ENCODE assay signal across 9 mouse cellular contexts in the genomic region with DNA sequence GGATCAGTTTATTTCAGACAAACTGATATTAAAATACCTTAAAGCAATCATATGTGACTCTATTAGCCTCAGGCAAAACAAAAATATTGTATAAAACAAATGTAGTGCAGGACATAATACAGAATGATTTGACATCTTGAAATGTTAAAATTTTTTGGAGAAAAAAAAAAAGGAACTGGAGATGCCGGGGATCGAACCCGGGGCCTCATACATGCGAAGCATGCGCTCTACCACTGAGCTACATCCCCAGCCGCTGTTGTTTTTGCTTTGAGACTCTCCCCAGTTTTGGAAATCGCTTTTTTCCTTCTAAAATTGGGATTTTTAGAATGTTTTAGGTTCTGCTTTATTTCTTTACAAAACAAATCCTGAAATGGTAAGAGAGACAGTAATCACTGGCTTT. TPM values are rescaled to one million over a fixed set of nuclear protein-coding genes. Genes with fewer than 3 reads are reported as not detected.
DNase-seq lines count a peak whose midpoint lies in the region; ATAC-seq and TF ChIP-seq lines count a peak whose summit lies in the region.
"Had no signal": no experiment of that assay in that cellular context is flagged by ENCODE, and none has a peak within 500 bp of the region (broad histone marks: within the 10 kb centered on the region; RNA-seq: fewer than 3 reads in every experiment).

No protein-coding gene starts in this region.

- no peak overlapping the region for H3K9ac ChIP-seq in liver, postnatal 0 days (replicated peaks)
- H3K9ac ChIP-seq in neural tube, embryonic 12.5 days, result no peak overlapping the region

- no peak for TF ChIP-seq EP300 in liver, postnatal 0 days (IDR thresholded peaks at IDR 0.05; ENCODE audit: low read depth)

- no peaks in the 10 kb centered on the region for H3K27me3 ChIP-seq in E14TG2a.4 (ENCODE audit: insufficient read depth, low read length)
- H3K27me3 ChIP-seq in kidney, adult 2 months (replicated peaks; ENCODE audit: control insufficient read depth, insufficient read depth, low read length), result no peaks in the 10 kb centered on the region
- H3K27me3 ChIP-seq in liver, postnatal 0 days (ENCODE audit: insufficient read depth, low read length), result no peaks in the 10 kb centered on the region
- H3K27me3 ChIP-seq in neural tube, embryonic 12.5 days (replicated peaks), result no peaks in the 10 kb centered on the region

- peak overlapping the region; percentile 82 for H3K4me2 ChIP-seq in liver, postnatal 0 days (ENCODE audit: low read depth, low read length)
- peak overlapping the region; percentile 71 for H3K4me2 ChIP-seq in neural tube, embryonic 12.5 days (replicated peaks)

- H3K27ac ChIP-seq in kidney, adult 2 months (ENCODE audit: insufficient read depth, low read depth, low read length), result no peak overlapping the region
- 0 out of 2 replicates have a peak overlapping the region, but pooled peaks have one; percentile 82 for H3K27ac ChIP-seq in liver, postnatal 0 days (ENCODE audit: low read depth)
- H3K27ac ChIP-seq in neural tube, embryonic 12.5 days, result no peak overlapping the region

- DNase-seq in CD4-positive, CD25-positive, alpha-beta regulatory T cell, adult 2 months (ENCODE audit: low read depth, low spot score), result peak; percentile 62
- peak; percentile 76 to 85 for DNase-seq in cerebellum, postnatal 10 days
- peak; percentile 59 for DNase-seq in kidney, adult 2 months
- DNase-seq in liver, postnatal 0 days, result peak; percentile 64

- H3K9me3 ChIP-seq in E14TG2a.4 (ENCODE audit: low read length), result no peaks in the 10 kb centered on the region
- no peaks in the 10 kb centered on the region for H3K9me3 ChIP-seq in liver, postnatal 0 days (ENCODE audit: low read length)
- no peaks in the 10 kb centered on the region for H3K9me3 ChIP-seq in neural tube, embryonic 12.5 days

- no peak for TF ChIP-seq POLR2A in kidney, adult 2 months (IDR thresholded peaks at IDR 0.05; ENCODE audit: low read depth, low read length)

- peaks cover 53% of the 10 kb centered on the region for H3K4me1 ChIP-seq in E14TG2a.4 (replicated peaks; ENCODE audit: low read depth, low read length)
- no peaks in the 10 kb centered on the region for H3K4me1 ChIP-seq in kidney, adult 2 months (ENCODE audit: control insufficient read depth, insufficient read depth, low read length)
- 0 out of 2 replicates have a peak, but pooled peaks cover 6% of the 10 kb centered on the region for H3K4me1 ChIP-seq in liver, postnatal 0 days (ENCODE audit: insufficient read depth)
- peaks cover 6% of the 10 kb centered on the region; the same call in 1 of the 2 replicates for H3K4me1 ChIP-seq in neural tube, embryonic 12.5 days

- H3K4me3 ChIP-seq in E14TG2a.4 (replicated peaks; ENCODE audit: low read length), result peak overlapping the region; percentile 87
- peak overlapping the region; percentile 66; the same call in 1 of the 2 replicates for H3K4me3 ChIP-seq in kidney, adult 2 months (ENCODE audit: insufficient read depth, low read depth, low read length)
- H3K4me3 ChIP-seq in liver, postnatal 0 days (ENCODE audit: low read depth, low read length), result peak overlapping the region; percentile 63
- peak overlapping the region; percentile 24 for H3K4me3 ChIP-seq in neural tube, embryonic 12.5 days

- no peak for ATAC-seq in CD4-positive, CD25-positive, alpha-beta regulatory T cell, adult 4 months
- ATAC-seq in granulocyte monocyte progenitor cell, adult 5-6 weeks (replicated peaks; ENCODE audit: poor library complexity, severe bottlenecking), result 0 out of 2 replicates have a peak, but pooled peaks have one; percentile 24
- ATAC-seq in liver, postnatal 0 days, result peak; percentile 40
- peak; percentile 57; the same call in 1 of the 2 replicates for ATAC-seq in neural tube, embryonic 12.5 days (ENCODE audit: low FRiP score, low read depth)

- no peak for TF ChIP-seq CTCF in E14TG2a.4 (conservative IDR thresholded peaks at IDR 0.05; ENCODE audit: low read length)
- no peak for TF ChIP-seq CTCF in kidney, adult 2 months (conservative IDR thresholded peaks at IDR 0.05; ENCODE audit: insufficient read depth, insufficient read length, low read depth, low read length)
- TF ChIP-seq CTCF in liver, postnatal 0 days (IDR thresholded peaks at IDR 0.05; ENCODE audit: low read depth), result no peak

- no peaks in the 10 kb centered on the region for H3K36me3 ChIP-seq in E14TG2a.4 (ENCODE audit: insufficient read depth, low read length)
- no peaks in the 10 kb centered on the region for H3K36me3 ChIP-seq in kidney, adult 2 months (ENCODE audit: control insufficient read depth, insufficient read depth, low read length)
- no peaks in the 10 kb centered on the region for H3K36me3 ChIP-seq in liver, postnatal 0 days (replicated peaks; ENCODE audit: insufficient read depth, low read length)
- H3K36me3 ChIP-seq in neural tube, embryonic 12.5 days, result no peaks in the 10 kb centered on the region

- 3% methylated on average over 7 of the region's 7 CpGs for WGBS in kidney, adult 2 months
- under 1% methylated on average over 7 of the region's 7 CpGs for WGBS in liver, postnatal 0 days (ENCODE audit: insufficient replicate concordance)
- under 1% methylated on average over 7 of the region's 7 CpGs for WGBS in neural tube, embryonic 12.5 days

RNA-seq across cellular contexts. Expression of gene Abt1, which starts 14.9 kb away (rescaled TPM):
- 10 to 100 TPM; 12.4 to 14.5 TPM for polyA plus RNA-seq in CD4-positive, CD25-positive, alpha-beta regulatory T cell, adult 4 months (2017; shearing (Covaris generic))
- 2.9 and 5.7 TPM in 2 replicates for total RNA-seq in granulocyte monocyte progenitor cell, adult 5-6 weeks (2014; fragmentation: Nextera tagmentation)
- total RNA-seq in granulocyte monocyte progenitor cell, adult 5-6 weeks (2017), result 11.0 and 13.7 TPM in 2 replicates
- 3.3 and 3.9 TPM in 2 replicates for polyA plus RNA-seq in kidney, adult 2 months (2012; rRNA removed)
- polyA plus RNA-seq in liver, postnatal 0 days (2015; fragmentation: Nextera tagmentation; extraction: Ambion mirVana), result 4.3 and 4.8 TPM in 2 replicates
- polyA plus RNA-seq in neural tube, embryonic 12.5 days (2016; fragmentation: Nextera tagmentation; extraction: Ambion mirVana), result 11.4 TPM in 2 replicates

RNA-seq across cellular contexts. Expression of gene Btn1a1, which starts 27.2 kb away (rescaled TPM):
- not detected for polyA plus RNA-seq in CD4-positive, CD25-positive, alpha-beta regulatory T cell, adult 4 months (2017; shearing (Covaris generic))
- not detected in 2 replicates for total RNA-seq in granulocyte monocyte progenitor cell, adult 5-6 weeks (2014; fragmentation: Nextera tagmentation)
- total RNA-seq in granulocyte monocyte progenitor cell, adult 5-6 weeks (2017), result not detected in 2 replicates
- not detected in 2 replicates for polyA plus RNA-seq in kidney, adult 2 months (2012; rRNA removed)
- 0.92 and 0.96 TPM in 2 replicates for polyA plus RNA-seq in liver, postnatal 0 days (2015; fragmentation: Nextera tagmentation; extraction: Ambion mirVana)
- polyA plus RNA-seq in neural tube, embryonic 12.5 days (2016; fragmentation: Nextera tagmentation; extraction: Ambion mirVana), result not detected in 2 replicates

RNA-seq across cellular contexts. Expression of gene Btn2a2, which starts 50.1 kb away (rescaled TPM):
- not detected for polyA plus RNA-seq in CD4-positive, CD25-positive, alpha-beta regulatory T cell, adult 4 months (2017; shearing (Covaris generic))
- not detected in 2 replicates for total RNA-seq in granulocyte monocyte progenitor cell, adult 5-6 weeks (2014; fragmentation: Nextera tagmentation)
- total RNA-seq in granulocyte monocyte progenitor cell, adult 5-6 weeks (2017), result not detected in 2 replicates
- not detected in 2 replicates for polyA plus RNA-seq in kidney, adult 2 months (2012; rRNA removed)
- polyA plus RNA-seq in liver, postnatal 0 days (2015; fragmentation: Nextera tagmentation; extraction: Ambion mirVana), result not detected in 2 replicates
- 0.23 and 0.31 TPM in 2 replicates for polyA plus RNA-seq in neural tube, embryonic 12.5 days (2016; fragmentation: Nextera tagmentation; extraction: Ambion mirVana)
- total RNA-seq: hematopoietic stem cell, adult 5-6 weeks had no signal

Comparison
In these comparisons a context has a peak if more than half of its experiments do, and no peak if none do; other contexts are left out.
1. H3K4me3 ChIP-seq: peak in every context shown above with its lines; median percentile 87 in E14TG2a.4; 66 in kidney, adult 2 months; 63 in liver, postnatal 0 days; 24 in neural tube, embryonic 12.5 days.